Mouse (Mus musculus) kidney, embryonic 14.5 days (tissue): ENCODE results near the gene Aff3. TPM values are rescaled to one million over a fixed set of nuclear protein-coding genes. Genes with fewer than 3 reads are reported as not detected.

Experiments
- ATAC-seq: fragments of 200-750 bp; cut with Nextera tagmentation; 2 replicates; pipeline ENCODE4 v1.8.0; 2017; ENCODE audit warnings: moderate number of reproducible peaks, mild to moderate bottlenecking, moderate TSS enrichment, moderate library complexity; ENCODE audit not compliant: low FRiP score, low TSS enrichment
- H3K27ac ChIP-seq: fragments of 300-500 bp; sonication (generic); 2 replicates; pipeline ENCODE4 v1.5.1; 2014; ENCODE audit warnings: low read depth, mild to moderate bottlenecking, low read length, moderate library complexity, mixed read lengths
- H3K27me3 ChIP-seq: fragments of 300-500 bp; sonication (generic); 2 replicates; pipeline ENCODE4 v1.6.1; 2014; ENCODE audit warnings: mild to moderate bottlenecking, low read length; ENCODE audit not compliant: control insufficient read depth, insufficient read depth
- H3K36me3 ChIP-seq: fragments of 300-500 bp; sonication (generic); 2 replicates; pipeline ENCODE4 v1.6.1; 2014; ENCODE audit warnings: low read length, mixed read lengths; ENCODE audit not compliant: control insufficient read depth, insufficient read depth
- H3K4me1 ChIP-seq: fragments of 300-500 bp; sonication (generic); 2 replicates; pipeline ENCODE4 v1.6.1; 2014; ENCODE audit warnings: low read length, mixed read lengths; ENCODE audit not compliant: control insufficient read depth, insufficient read depth
- H3K4me2 ChIP-seq: fragments of 300-500 bp; sonication (generic); replicated peaks from 2 replicates; pipeline ENCODE4 v1.6.1; 2014; ENCODE audit warnings: low read depth, mild to moderate bottlenecking, low read length
- H3K4me3 ChIP-seq: fragments of 300-500 bp; sonication (generic); 2 replicates; pipeline ENCODE4 v1.5.1; 2014; ENCODE audit warnings: mild to moderate bottlenecking, low read length
- H3K9ac ChIP-seq: fragments of 300-500 bp; sonication (generic); 2 replicates; pipeline ENCODE4 v1.6.1; 2014; ENCODE audit warnings: low read depth, mild to moderate bottlenecking, low read length, moderate library complexity
- H3K9me3 ChIP-seq: fragments of 300-500 bp; sonication (generic); 2 replicates; pipeline ENCODE4 v1.6.1; 2016; ENCODE audit warnings: low read length; ENCODE audit not compliant: control insufficient read depth
- WGBS: fragments of 180-500 bp; shearing (Covaris S2); extraction: QIAGEN DNeasy Blood & Tissue Kit; methylation state at CpG from one replicate; pipeline ENCODE4 v1.1.7; 2014; 5-methylcytosine and 5-hydroxymethylcytosine counted together
- polyA plus RNA-seq: library from polyadenylated mRNA; unstranded; fragments of >200 nt; fragmentation: Nextera tagmentation; extraction: Ambion mirVana; gene quantifications from 2 replicates; pipeline ENCODE4 v1.2.1, GENCODE M21; 2014

Aff3 gene
- polyA plus RNA-seq, 1 experiment from 2014 or later = 11.9 TPM

DNA sequence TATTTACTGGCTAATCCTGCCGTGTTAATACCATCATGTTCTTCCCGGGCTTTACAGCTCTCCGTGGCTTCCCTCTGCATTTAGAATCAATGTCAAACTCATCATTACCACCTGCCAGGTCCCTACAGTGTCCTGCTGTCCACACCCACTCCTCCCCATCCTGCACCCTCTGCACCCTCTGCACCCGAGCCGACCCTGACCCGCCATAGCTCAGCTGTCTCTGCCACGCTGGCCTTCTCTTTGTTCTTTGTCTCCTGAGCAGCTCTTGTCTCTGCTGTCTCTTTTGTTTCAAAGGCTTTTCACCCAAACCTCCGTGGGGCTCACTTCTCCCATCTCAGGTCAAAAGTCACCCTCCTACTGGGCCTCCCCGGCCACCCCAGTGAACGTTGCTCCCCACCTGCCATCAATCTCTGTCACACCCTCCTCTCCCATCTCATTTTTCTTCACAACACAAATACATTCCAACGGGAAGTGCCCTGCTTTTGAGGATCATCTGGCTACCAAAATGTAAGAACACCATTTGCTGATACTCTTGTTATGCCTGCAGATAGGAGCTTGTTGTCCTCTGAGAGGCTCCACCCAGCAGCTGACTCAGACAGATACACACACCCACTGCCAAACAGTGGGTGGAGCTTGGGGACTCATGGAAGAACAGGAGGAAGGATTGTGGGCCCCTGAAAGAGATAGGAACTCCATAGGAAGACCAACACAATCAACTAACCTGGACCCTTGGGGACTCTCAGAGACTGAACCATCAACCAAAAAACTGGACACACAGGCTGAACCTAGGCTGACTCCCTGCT, 102.2 kb downstream of the Aff3 start:
- no peak overlapping the region for H3K4me3 ChIP-seq
- no peak overlapping the region for H3K4me2 ChIP-seq
- H3K27me3 ChIP-seq = no peaks in the 10 kb centered on the region
- no peaks in the 10 kb centered on the region for H3K36me3 ChIP-seq
- H3K9me3 ChIP-seq = no peaks in the 10 kb centered on the region
- no peak for ATAC-seq
- WGBS = 18% methylated on average over 11 of the region's 11 CpGs
- peaks cover 38% of the 10 kb centered on the region for H3K4me1 ChIP-seq
- H3K9ac ChIP-seq = no peak overlapping the region
- H3K27ac ChIP-seq = no peak overlapping the region

DNA sequence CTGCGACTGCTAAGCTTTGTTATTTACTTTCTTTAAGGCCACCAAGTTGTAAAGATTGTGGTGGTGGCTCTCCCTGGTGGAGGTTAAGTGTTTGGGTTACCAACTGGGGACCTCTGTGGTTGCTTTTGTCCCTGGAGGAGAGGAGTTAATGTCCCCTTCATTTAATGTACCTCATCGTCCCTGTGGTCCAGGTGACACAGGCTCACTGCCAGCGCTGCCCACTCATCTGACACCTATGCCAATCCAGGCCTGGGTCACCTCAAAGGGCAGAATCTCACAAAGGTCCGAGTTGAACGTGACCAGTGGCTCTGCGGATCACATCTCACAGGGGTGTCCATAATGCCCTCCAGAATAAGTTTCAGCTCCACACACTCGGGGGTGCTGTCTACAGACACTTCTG, 103.4 kb downstream of the Aff3 start:
- Histone ChIP-seq H3K36me3 (no peaks in the 10 kb centered on the region), H3K27ac (no peak overlapping the region), H3K4me1 (peaks cover 29% of the 10 kb centered on the region), H3K4me2 (no peak overlapping the region), H3K4me3 (no peak overlapping the region), H3K9ac (no peak overlapping the region), H3K9me3 (no peaks in the 10 kb centered on the region), H3K27me3 (no peaks in the 10 kb centered on the region)
- WGBS = 58% methylated on average over 7 of the region's 7 CpGs
- no peak for ATAC-seq

DNA sequence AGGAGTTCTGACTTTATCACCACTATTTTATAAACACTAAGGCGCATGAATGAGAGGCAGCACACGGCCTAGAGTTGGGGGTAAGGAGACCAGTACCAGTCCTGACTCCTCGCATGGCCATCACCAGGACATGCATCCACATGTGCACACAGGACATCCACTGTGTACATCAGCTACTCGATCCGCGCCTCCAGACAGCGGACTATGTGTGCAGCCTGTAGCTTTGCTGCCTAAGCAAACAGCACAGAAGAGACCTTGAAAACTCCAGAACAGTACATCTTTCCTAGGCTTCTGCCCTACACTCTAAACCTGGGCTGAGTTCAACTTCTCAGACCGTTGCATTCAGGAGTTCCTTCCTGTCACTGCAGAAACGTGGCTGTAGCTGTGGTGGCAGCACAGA, 104.1 kb downstream of the Aff3 start:
- H3K4me1 ChIP-seq = peaks cover 22% of the 10 kb centered on the region
- no peaks in the 10 kb centered on the region for H3K9me3 ChIP-seq
- no peak overlapping the region for H3K4me3 ChIP-seq
- no peaks in the 10 kb centered on the region for H3K27me3 ChIP-seq
- 76% methylated on average over 9 of the region's 9 CpGs for WGBS
- no peak overlapping the region for H3K4me2 ChIP-seq
- H3K36me3 ChIP-seq = no peaks in the 10 kb centered on the region
- H3K27ac ChIP-seq = no peak overlapping the region
- ATAC-seq = no peak
- H3K9ac ChIP-seq = no peak overlapping the region

DNA sequence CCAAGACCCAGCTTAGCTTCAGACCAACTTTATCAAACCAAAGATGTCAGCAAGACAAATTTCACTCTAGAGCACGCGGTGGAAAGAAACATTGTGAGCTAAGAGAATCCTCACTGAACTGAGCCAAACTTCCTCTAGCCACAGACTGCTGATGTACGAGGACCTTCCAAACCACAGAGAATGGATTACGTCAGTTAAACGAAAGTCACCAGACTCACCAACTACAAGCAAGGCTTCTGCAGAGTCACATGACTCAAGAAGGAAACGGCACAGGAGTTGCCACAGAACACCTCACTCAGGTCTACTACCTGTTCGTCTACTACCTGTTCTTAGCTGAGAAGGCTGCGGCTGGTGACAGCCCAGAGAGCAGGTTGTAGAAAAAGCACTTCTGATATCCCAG, 107.1 kb downstream of the Aff3 start:
- Histone ChIP-seq H3K27ac (no peak overlapping the region), H3K9ac (no peak overlapping the region), H3K4me2 (no peak overlapping the region), H3K4me3 (no peak overlapping the region), H3K36me3 (no peaks in the 10 kb centered on the region), H3K9me3 (no peaks in the 10 kb centered on the region), H3K4me1 (peaks cover 9% of the 10 kb centered on the region), H3K27me3 (no peaks in the 10 kb centered on the region)
- 91% methylated on average over 8 of the region's 8 CpGs for WGBS
- no peak for ATAC-seq

DNA sequence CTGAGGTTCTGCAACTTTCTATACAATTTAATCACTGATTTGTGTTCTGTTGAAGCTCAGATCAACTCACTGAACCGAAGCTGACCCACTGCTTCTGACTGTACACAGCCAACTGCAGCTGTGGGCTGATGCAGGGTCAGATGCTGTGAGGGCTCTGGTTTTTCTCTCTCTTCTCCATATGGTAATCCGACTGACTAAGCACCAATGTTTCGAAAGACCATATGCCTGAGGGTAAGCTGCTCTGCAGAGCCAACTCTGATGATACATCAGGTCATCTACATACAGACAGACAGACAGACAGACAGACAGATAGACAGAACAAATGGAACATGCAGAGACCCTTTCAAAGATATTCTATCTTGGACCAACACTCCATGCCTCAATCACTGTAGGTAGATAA, 110.2 kb downstream of the Aff3 start:
- H3K36me3 ChIP-seq = no peaks in the 10 kb centered on the region
- H3K4me1 ChIP-seq = 0 out of 2 replicates have a peak, but pooled peaks cover 4% of the 10 kb centered on the region
- ATAC-seq = no peak
- no peak overlapping the region for H3K27ac ChIP-seq
- H3K27me3 ChIP-seq = no peaks in the 10 kb centered on the region
- no peak overlapping the region for H3K4me2 ChIP-seq
- no peak overlapping the region for H3K4me3 ChIP-seq
- no peak overlapping the region for H3K9ac ChIP-seq
- 90% methylated on average over 3 of the region's 3 CpGs for WGBS
- H3K9me3 ChIP-seq = no peaks in the 10 kb centered on the region

DNA sequence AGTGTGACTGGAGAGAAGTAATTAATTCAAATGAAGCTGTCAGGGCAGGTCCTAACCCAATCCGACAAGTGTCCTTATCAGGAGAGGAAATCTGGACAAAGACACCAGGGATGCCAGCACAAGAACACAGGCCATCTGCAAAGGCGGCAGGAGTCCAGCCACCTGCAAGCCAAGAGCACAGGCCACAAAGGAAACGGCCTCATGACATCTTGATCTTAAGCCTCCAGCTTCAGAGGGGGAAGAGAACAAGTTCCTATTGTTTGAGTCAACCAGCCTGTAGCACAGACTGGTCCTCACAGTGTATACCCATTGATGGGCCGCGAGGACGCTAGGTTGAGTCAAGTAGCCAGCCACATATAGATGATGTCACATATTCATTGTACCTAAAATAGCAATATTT, 111.7 kb downstream of the Aff3 start:
- Histone ChIP-seq H3K4me1 (0 out of 2 replicates have a peak, but pooled peaks cover 4% of the 10 kb centered on the region), H3K4me2 (no peak overlapping the region), H3K27ac (no peak overlapping the region), H3K4me3 (no peak overlapping the region), H3K27me3 (no peaks in the 10 kb centered on the region), H3K9ac (no peak overlapping the region), H3K36me3 (no peaks in the 10 kb centered on the region), H3K9me3 (no peaks in the 10 kb centered on the region)
- no peak for ATAC-seq
- WGBS = 55% methylated on average over 6 of the region's 6 CpGs

DNA sequence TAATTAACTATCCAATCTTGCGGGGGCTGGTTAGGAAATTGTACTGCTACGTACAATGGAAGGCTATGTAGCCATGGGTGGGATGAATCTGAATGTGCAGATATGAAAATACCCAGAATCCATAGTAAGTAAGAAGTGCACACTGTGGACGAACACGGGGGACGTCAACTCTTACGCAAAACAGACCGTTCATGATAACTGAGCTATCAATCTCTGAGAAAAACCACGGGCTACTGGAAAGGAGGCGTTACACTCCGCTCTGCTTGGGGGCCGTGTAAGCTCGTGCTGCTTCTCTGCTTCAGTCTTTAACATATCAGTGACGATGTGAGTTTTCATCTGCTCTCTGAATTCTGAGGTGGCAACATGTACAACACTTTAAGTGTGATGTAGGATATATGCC, 114.2 kb downstream of the Aff3 start:
- H3K9me3 ChIP-seq = no peaks in the 10 kb centered on the region
- H3K36me3 ChIP-seq = no peaks in the 10 kb centered on the region
- H3K4me1 ChIP-seq = peaks cover 20% of the 10 kb centered on the region
- no peak overlapping the region for H3K4me2 ChIP-seq
- no peak for ATAC-seq
- WGBS = 80% methylated on average over 13 of the region's 13 CpGs
- H3K27me3 ChIP-seq = no peaks in the 10 kb centered on the region
- H3K27ac ChIP-seq = no peak overlapping the region
- no peak overlapping the region for H3K4me3 ChIP-seq
- H3K9ac ChIP-seq = no peak overlapping the region

DNA sequence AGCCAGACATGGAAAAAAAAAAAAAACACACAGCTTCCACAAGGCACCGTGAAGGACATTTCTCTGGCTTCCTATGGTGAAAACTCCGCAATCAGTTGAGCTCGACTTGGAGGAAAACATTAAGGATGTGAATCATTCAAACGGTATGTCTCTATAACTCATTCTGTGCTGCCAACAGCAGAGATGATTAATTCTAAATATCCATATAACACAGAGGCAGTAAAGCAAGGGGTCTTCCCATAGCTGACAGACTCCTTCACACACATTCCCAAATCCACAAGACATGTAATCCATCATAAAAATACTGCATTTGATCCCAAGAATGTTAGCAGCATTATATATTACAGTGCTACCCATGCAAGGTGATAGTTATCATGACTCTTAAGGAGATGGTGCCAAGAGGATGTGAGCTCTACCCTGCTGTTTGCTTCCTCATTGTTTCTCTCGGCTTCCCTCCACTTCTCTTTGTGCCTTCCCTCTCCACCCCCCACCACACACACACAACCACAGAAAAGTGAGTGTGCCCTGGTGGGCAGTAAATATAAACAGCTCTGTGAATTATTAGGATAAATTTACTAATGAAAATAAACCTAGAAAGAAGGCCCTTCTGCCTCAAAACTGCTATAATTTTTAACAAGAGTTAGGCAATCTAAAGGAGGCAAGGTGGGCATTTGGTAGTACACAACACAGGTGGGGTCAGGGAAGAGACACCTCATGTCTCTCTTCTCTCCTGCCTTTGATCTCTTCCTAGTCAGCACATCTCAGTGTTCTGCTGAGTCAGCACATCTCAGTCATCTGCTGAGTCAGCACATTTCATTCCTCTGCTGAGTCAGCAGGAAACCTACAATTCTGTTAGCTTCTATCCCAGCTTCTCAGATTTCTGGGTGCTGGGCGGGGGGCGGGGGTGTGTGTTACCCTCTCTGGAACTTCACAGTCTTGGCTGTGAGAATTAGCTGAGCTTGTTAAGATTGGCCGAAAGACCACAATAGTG, 115.8 kb downstream of the Aff3 start:
- Histone ChIP-seq H3K4me2 (no peak overlapping the region), H3K27me3 (no peaks in the 10 kb centered on the region), H3K4me1 (peaks cover 23% of the 10 kb centered on the region), H3K27ac (no peak overlapping the region), H3K9ac (no peak overlapping the region), H3K4me3 (no peak overlapping the region), H3K36me3 (no peaks in the 10 kb centered on the region), H3K9me3 (no peaks in the 10 kb centered on the region)
- 58% methylated on average over 8 of the region's 8 CpGs for WGBS
- no peak for ATAC-seq

DNA sequence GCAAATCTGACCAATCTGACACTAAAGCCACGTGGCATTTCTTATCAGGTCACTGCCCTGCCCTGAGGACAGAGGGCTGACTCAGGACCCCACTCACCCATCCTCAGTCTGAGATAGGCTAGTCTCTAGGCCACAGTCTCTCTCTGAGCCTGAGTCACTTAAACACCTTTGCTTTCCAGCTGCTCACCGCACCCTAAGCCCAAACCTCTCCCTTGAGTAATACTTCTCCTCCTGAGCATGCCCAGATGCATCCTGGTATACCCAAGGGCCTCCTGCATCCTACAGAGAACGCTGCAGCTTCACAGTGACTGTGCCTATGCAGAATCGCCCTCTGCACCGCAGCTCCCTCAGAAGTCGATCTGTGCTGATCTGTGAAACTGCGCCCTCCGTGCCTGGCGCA, 117.1 kb downstream of the Aff3 start:
- Histone ChIP-seq H3K9me3 (no peaks in the 10 kb centered on the region), H3K4me1 (peaks cover 23% of the 10 kb centered on the region), H3K9ac (no peak overlapping the region), H3K36me3 (no peaks in the 10 kb centered on the region), H3K4me2 (no peak overlapping the region), H3K27me3 (no peaks in the 10 kb centered on the region), H3K4me3 (no peak overlapping the region), H3K27ac (no peak overlapping the region)
- no peak for ATAC-seq
- WGBS = 84% methylated on average over 9 of the region's 9 CpGs
